Mouse (Mus musculus) CH12.LX (cell line): Measurements from ENCODE around the gene Zfp68.
A peak's percentile ranks its signal among the peaks of the same experiment; 100 is the strongest.

ENCODE experiments used
- CHD1 ChIP-seq: IDR thresholded peaks from 2 replicates; pipeline ENCODE4 v1.6.1; 2012; ENCODE audit warnings: low read depth, low read length, improper control_type of control experiment, inconsistent platforms
- CTCF ChIP-seq, 2 experiments: IDR thresholded peaks in 1 of 2; conservative IDR thresholded peaks in 1 of 2; 2 replicates each; pipeline ENCODE4 v1.5.1; 2011 to 2012; ENCODE audit warnings: low read depth in 2 of 2, low read length in 2 of 2, improper control_type of control experiment in 1 of 2, inconsistent platforms in 1 of 2, mild to moderate bottlenecking in 1 of 2, moderate library complexity in 1 of 2
- HCFC1 ChIP-seq: IDR thresholded peaks from 2 replicates; pipeline ENCODE4 v1.6.1; 2012; ENCODE audit warnings: low read depth, mild to moderate bottlenecking, inconsistent platforms, low read length, improper control_type of control experiment
- MAX ChIP-seq: IDR thresholded peaks from 2 replicates; pipeline ENCODE4 v1.6.1; 2011; ENCODE audit warnings: low read length, improper control_type of control experiment
- NELFE ChIP-seq: IDR thresholded peaks from 2 replicates; pipeline ENCODE4 v1.6.1; 2011; ENCODE audit warnings: low read depth, low read length, improper control_type of control experiment
- NRF1 ChIP-seq: IDR thresholded peaks from 2 replicates; pipeline ENCODE4 v1.6.1; 2014; ENCODE audit warnings: low read depth, mild to moderate bottlenecking, inconsistent platforms, low read length, improper control_type of control experiment, moderate library complexity
- POLR2A ChIP-seq: IDR thresholded peaks from 2 replicates; pipeline ENCODE4 v1.6.1; 2011; ENCODE audit warnings: low read depth, mild to moderate bottlenecking, improper control_type of control experiment, low read length
- RAD21 ChIP-seq: IDR thresholded peaks from 2 replicates; pipeline ENCODE4 v1.6.1; 2011; ENCODE audit warnings: low read depth, mild to moderate bottlenecking, low read length, improper control_type of control experiment, moderate library complexity
- SIN3A ChIP-seq: IDR thresholded peaks from 2 replicates; pipeline ENCODE4 v1.6.1; 2012; ENCODE audit warnings: low read length, improper control_type of control experiment, inconsistent platforms
- TCF12 ChIP-seq: IDR thresholded peaks from 2 replicates; pipeline ENCODE4 v1.6.1; 2014; ENCODE audit warnings: low read depth, mild to moderate bottlenecking, inconsistent platforms, low read length, improper control_type of control experiment
- USF1 ChIP-seq: IDR thresholded peaks from 2 replicates; pipeline ENCODE4 v1.6.1; 2014; ENCODE audit warnings: low read depth, mild to moderate bottlenecking, inconsistent platforms, low read length, improper control_type of control experiment

GRCm38 (mm10) chr5:138657854-138658253, 38.3 kb upstream of the Zfp68 start:
- no peak for TF ChIP-seq NRF1
- TF ChIP-seq TCF12: no peak
- TF ChIP-seq SIN3A: no peak
- peak; percentile 47 to 80 for TF ChIP-seq CTCF (conservative IDR thresholded peaks at IDR 0.05 in 1 of 2, IDR thresholded peaks at IDR 0.05 in 1 of 2; ENCODE audit: low read depth in 2 of 2, low read length in 2 of 2)
- no peak for TF ChIP-seq USF1
- no peak for TF ChIP-seq MAX
- no peak for TF ChIP-seq POLR2A
- TF ChIP-seq NELFE: no peak
- TF ChIP-seq HCFC1: no peak
- peak; percentile 29 for TF ChIP-seq RAD21
- no peak for TF ChIP-seq CHD1
